Mouse (Mus musculus) neural tube, embryonic 15.5 days (tissue): Measurements from ENCODE around the gene Lrch1. TPM values are rescaled to one million over a fixed set of nuclear protein-coding genes. Genes with fewer than 3 reads are reported as not detected.

Experiments used
- ATAC-seq: fragments of 200-750 bp; cut with Nextera tagmentation; 2 replicates; pipeline ENCODE4 v1.8.0; 2017; ENCODE audit warnings: mild to moderate bottlenecking, moderate TSS enrichment, moderate library complexity; ENCODE audit not compliant: low FRiP score
- H3K27ac ChIP-seq: fragments of 300-500 bp; sonication (generic); replicated peaks from 2 replicates; pipeline ENCODE4 v1.5.1; 2015; ENCODE audit warnings: mild to moderate bottlenecking, inconsistent platforms
- H3K27me3 ChIP-seq: fragments of 300-500 bp; sonication (generic); replicated peaks from 2 replicates; pipeline ENCODE4 v1.6.1; 2015; ENCODE audit warnings: inconsistent platforms
- H3K36me3 ChIP-seq: fragments of 300-500 bp; sonication (generic); 2 replicates; pipeline ENCODE4 v1.6.1; 2015; ENCODE audit warnings: inconsistent platforms
- H3K4me1 ChIP-seq: fragments of 300-500 bp; sonication (generic); 2 replicates; pipeline ENCODE4 v1.6.1; 2015; ENCODE audit warnings: inconsistent platforms
- H3K4me2 ChIP-seq: fragments of 300-500 bp; sonication (generic); 2 replicates; pipeline ENCODE4 v1.6.1; 2015; ENCODE audit warnings: inconsistent platforms, mild to moderate bottlenecking, moderate library complexity
- H3K4me3 ChIP-seq: fragments of 300-500 bp; sonication (generic); replicated peaks from 2 replicates; pipeline ENCODE4 v1.5.1; 2015; ENCODE audit warnings: mild to moderate bottlenecking, inconsistent platforms
- H3K9ac ChIP-seq: fragments of 300-500 bp; sonication (generic); replicated peaks from 2 replicates; pipeline ENCODE4 v1.6.1; 2015; ENCODE audit warnings: mild to moderate bottlenecking, inconsistent platforms
- H3K9me3 ChIP-seq: fragments of 300-500 bp; sonication (generic); replicated peaks from 2 replicates; pipeline ENCODE4 v1.6.1; 2016; ENCODE audit warnings: inconsistent platforms
- WGBS: fragments of 180-500 bp; shearing (Covaris S2); methylation state at CpG from one replicate; pipeline ENCODE4 v1.1.7; 2015; ENCODE audit warnings: mixed read lengths; 5-methylcytosine and 5-hydroxymethylcytosine counted together
- polyA plus RNA-seq: library from polyadenylated mRNA; unstranded; fragments of >200 nt; fragmentation: Nextera tagmentation; extraction: Ambion mirVana; gene quantifications from 2 replicates; pipeline ENCODE4 v1.2.1, GENCODE M21; 2015

Lrch1 gene
- polyA plus RNA-seq, 1 experiment from 2014 or later = 20.6 TPM

DNA sequence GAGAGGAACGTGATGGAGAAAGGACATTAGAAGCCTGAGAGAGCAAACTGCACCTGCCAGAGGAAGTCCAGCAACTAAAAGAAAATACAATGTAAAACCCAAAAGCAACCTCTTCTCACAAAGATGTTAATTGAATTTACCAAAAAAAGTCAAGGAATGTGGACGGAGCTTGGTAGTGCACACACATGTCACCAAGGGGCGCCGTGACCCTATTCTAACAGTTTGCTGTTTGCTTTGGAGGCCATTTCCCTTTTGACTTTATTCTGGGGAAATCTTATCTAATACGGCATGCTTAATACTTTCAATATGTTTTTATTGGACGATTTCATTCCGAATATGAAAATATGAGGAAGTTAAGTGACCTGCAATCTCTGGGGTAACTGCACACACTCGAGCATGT is 158.9 kb downstream of the Lrch1 start:
- no peak overlapping the region for H3K4me3 ChIP-seq
- H3K9me3 ChIP-seq = no peaks in the 10 kb centered on the region
- H3K36me3 ChIP-seq = peaks cover 28% of the 10 kb centered on the region
- ATAC-seq = no peak
- peaks cover 16% of the 10 kb centered on the region for H3K4me1 ChIP-seq
- H3K27ac ChIP-seq = no peak overlapping the region
- H3K4me2 ChIP-seq = no peak overlapping the region
- no peak overlapping the region for H3K9ac ChIP-seq
- no peaks in the 10 kb centered on the region for H3K27me3 ChIP-seq
- 86% methylated on average over 8 of the region's 8 CpGs for WGBS

DNA sequence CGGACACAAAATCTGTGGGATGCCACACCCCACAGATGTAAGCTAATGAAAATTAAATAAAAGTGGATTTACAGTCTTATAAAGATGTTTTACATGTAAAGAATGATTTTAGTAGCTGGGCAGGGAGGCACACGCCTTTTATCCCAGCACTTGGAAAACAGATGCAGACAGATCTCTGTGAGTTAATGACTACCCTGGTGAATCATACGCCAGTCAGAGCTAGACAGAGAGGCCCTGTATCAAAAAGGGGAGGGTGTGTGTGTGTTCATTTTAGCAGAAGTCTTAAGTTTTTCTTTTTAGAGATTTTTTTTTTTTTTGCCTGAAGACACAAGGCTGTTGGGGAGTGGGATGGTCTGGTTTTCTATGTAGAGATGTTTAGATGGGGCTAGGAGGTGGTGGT is 160.0 kb downstream of the Lrch1 start:
- no peak for ATAC-seq
- no peaks in the 10 kb centered on the region for H3K9me3 ChIP-seq
- H3K27ac ChIP-seq = no peak overlapping the region
- no peak overlapping the region for H3K4me2 ChIP-seq
- no peak overlapping the region for H3K4me3 ChIP-seq
- H3K27me3 ChIP-seq = no peaks in the 10 kb centered on the region
- WGBS = 83% methylated on average over 3 of the region's 3 CpGs
- H3K36me3 ChIP-seq = peaks cover 29% of the 10 kb centered on the region
- peaks cover 16% of the 10 kb centered on the region for H3K4me1 ChIP-seq
- H3K9ac ChIP-seq = no peak overlapping the region

DNA sequence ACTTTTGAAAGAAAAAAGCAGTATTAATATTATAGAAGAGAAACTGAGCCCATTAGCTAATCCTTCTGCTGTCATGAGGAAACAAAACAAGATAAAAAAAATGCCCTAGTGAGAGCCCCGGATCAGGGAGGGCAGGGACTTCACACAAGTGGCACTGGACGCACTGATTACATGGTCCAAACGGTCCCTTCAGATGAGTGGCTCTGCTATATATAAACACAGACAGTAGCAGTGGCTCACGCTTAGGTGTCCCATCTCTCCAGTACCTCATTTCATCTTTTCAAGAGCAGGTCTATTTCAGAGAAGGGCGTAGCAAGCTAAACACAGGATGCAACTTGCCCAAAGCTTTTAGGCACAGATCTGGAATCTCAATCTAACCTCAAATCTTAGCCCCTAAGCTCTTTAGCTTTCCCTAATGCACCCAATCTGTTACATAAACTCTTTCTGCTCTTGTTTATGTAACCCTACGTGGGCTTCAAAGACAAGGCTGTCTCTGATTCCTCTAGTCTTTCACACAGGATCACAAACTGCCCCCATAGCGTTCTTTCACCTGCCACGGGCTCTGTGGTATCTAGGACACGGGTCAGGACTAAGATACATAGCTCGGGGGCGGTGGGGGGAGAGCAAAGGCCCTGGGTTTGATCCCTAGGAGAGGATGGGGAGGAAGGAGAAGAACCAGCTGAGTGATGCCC is 163.3 kb downstream of the Lrch1 start:
- Histone ChIP-seq H3K27ac (no peak overlapping the region), H3K36me3 (peaks cover 27% of the 10 kb centered on the region), H3K9ac (no peak overlapping the region), H3K27me3 (no peaks in the 10 kb centered on the region), H3K4me2 (no peak overlapping the region), H3K9me3 (no peaks in the 10 kb centered on the region), H3K4me3 (no peak overlapping the region), H3K4me1 (peaks cover under 1% of the 10 kb centered on the region)
- 94% methylated on average over 11 of the region's 11 CpGs for WGBS
- ATAC-seq = no peak

DNA sequence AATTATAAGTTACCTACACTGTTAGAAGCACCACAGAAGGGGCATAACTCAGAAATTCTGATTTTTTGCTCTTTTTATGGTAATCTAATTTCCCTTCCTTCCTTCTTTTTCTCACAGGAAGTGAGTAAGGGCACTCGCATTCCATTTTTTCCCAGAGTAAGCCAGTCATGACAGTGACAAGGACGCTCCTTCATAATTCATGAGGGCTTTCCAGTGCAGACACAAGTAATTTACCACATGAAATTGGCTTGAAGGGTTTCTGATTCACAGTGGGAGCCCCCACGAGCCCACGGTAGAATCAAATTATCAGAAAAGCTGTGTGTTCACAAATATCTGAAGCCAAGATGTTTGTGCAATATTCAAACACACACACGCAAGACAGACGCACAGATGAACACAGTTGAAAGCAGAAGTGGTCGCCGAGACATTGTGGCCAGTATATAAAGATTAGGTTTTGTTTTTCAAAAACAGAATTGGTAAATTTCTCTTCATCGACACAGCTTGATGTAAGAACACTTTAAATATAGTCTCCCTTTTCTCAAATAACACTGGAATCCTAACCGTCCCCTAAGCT is 173.5 kb downstream of the Lrch1 start:
- no peak overlapping the region for H3K9ac ChIP-seq
- H3K36me3 ChIP-seq = peaks cover 27% of the 10 kb centered on the region
- no peak overlapping the region for H3K4me2 ChIP-seq
- no peak overlapping the region for H3K4me3 ChIP-seq
- H3K27ac ChIP-seq = no peak overlapping the region
- no peaks in the 10 kb centered on the region for H3K27me3 ChIP-seq
- 71% methylated on average over 10 of the region's 10 CpGs for WGBS
- no peaks in the 10 kb centered on the region for H3K4me1 ChIP-seq
- ATAC-seq = no peak
- no peaks in the 10 kb centered on the region for H3K9me3 ChIP-seq

DNA sequence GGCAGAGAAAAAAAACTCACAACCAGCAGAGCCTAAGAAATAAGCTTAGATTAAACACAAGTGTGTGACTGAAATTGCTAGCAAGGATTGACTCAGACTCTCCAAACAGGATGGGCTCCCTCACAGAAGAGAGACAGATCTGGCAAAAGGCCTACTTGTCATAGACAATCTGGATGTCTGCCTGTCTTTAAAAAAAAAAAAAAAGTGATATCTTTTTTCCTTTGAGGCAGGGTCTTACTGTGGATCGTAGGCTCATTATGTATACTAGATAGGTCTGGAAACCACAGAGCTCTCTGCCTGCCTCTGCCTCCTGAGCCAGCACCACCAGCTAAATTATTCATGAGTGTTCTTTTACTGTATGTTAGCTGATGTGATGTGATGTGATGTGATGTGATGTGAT is 179.8 kb downstream of the Lrch1 start:
- H3K4me3 ChIP-seq = no peak overlapping the region
- H3K4me2 ChIP-seq = no peak overlapping the region
- no peak for ATAC-seq
- H3K27ac ChIP-seq = no peak overlapping the region
- H3K9ac ChIP-seq = no peak overlapping the region
- H3K36me3 ChIP-seq = peaks cover 32% of the 10 kb centered on the region
- 43% methylated on average over 1 of the region's 1 CpGs for whole genome bisulfite sequencing
- no peaks in the 10 kb centered on the region for H3K27me3 ChIP-seq
- H3K9me3 ChIP-seq = no peaks in the 10 kb centered on the region
- H3K4me1 ChIP-seq = no peaks in the 10 kb centered on the region

DNA sequence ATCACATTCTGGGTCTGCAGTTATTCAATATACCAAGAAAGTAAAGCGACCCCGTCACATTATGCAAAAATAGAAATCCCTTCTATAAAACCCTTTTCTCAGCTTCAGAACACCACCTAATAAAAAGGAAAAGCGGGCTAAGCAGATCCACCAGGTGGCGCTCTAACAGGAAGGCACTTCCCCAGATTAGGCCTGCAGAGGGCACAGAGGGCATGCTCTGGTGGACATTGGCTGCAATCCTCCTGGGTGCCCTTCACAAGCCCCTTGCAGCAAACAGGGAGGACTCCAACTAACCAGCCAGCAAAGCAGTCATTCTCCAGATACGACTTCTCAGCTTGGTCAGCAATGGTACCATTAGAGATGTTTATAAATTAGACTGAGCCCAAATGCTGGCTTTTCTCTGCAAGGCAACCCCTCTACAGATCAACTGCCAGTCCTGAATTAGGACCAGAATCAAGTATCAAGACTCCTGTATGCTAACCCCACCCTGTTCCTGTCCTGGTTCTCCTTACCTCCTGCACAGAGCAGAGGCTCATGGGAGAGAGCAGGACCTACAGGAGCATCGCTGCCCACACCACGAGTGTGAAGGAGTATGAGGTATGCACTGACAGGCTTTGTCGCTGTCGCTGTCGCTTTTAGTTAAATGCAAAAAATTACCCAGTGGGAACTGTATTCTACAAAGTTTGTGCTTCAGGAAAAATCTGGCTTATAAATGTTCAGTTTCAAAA is 183.3 kb downstream of the Lrch1 start:
- Histone ChIP-seq H3K36me3 (peaks cover 10% of the 10 kb centered on the region), H3K4me1 (no peaks in the 10 kb centered on the region), H3K9ac (no peak overlapping the region), H3K27ac (no peak overlapping the region), H3K4me2 (no peak overlapping the region), H3K27me3 (no peaks in the 10 kb centered on the region), H3K9me3 (no peaks in the 10 kb centered on the region), H3K4me3 (no peak overlapping the region)
- no peak for ATAC-seq
- WGBS = 60% methylated on average over 10 of the region's 10 CpGs

DNA sequence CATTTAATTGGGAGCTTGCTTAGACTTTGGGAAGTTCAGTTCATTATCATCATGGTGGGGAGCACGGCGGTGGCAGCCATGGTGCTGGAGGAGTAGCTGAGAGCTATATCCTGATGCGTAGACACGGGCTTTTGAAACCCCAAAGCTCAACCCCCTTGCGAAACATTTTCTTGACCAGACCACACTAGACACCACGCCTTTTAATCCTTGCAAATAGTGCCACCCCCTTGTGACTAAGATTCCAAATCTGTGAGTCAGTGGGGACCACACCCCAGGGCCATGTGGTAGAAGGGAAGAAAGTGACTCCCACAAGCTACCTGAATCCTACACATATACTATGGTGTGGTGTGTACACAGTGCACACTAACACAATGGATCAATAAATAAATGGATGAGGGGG is 210.8 kb downstream of the Lrch1 start:
- Histone ChIP-seq H3K27ac (no peak overlapping the region), H3K27me3 (no peaks in the 10 kb centered on the region), H3K36me3 (peaks cover 37% of the 10 kb centered on the region), H3K4me3 (no peak overlapping the region), H3K9ac (no peak overlapping the region), H3K9me3 (no peaks in the 10 kb centered on the region), H3K4me1 (peaks cover 9% of the 10 kb centered on the region), H3K4me2 (no peak overlapping the region)
- 97% methylated on average over 6 of the region's 6 CpGs for WGBS
- ATAC-seq = no peak

DNA sequence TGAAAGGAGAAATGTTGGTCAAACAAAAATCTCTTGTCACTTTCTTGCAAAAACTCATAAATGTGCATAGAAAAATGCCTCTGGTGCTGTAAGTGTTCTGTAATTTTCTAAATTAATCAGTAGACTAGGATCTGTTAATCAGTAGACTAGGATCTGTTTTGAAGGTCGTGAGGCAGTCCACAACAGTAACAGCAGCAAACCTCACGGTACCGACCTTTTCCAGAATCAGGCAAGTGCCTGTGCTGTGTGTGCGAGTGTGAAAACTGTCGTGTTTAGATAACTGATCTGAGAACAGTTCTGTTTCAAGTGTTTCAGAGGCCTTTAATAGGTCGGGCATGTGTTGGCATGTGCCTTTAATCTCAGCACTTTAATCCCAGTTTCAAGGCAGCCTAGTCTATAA is 212.2 kb downstream of the Lrch1 start:
- Histone ChIP-seq H3K4me2 (no peak overlapping the region), H3K4me1 (peaks cover 9% of the 10 kb centered on the region), H3K27ac (no peak overlapping the region), H3K9ac (no peak overlapping the region), H3K4me3 (no peak overlapping the region), H3K27me3 (no peaks in the 10 kb centered on the region), H3K9me3 (no peaks in the 10 kb centered on the region), H3K36me3 (peaks cover 24% of the 10 kb centered on the region)
- ATAC-seq = no peak
- 91% methylated on average over 6 of the region's 6 CpGs for WGBS

DNA sequence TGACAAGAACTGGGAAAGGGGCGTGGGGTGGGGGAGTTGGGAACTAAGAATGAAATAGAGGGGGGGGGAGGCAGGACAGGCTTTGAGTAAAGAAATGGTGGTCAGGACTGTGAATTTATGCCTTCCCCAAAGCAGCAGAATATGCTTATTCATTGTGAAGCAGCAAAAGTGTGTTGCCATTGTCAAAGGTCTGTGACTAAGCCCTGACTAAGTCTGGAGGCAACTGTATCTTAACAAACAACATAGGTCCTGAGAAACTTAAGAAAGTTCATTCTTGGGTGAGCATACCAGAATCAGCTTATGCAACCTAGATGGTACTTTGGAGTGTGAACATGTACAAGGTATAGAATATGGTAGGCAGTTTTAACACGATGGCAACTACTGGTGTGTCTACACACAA is 214.3 kb downstream of the Lrch1 start:
- Histone ChIP-seq H3K27me3 (no peaks in the 10 kb centered on the region), H3K4me1 (peaks cover 9% of the 10 kb centered on the region), H3K27ac (no peak overlapping the region), H3K4me2 (peak overlapping the region; percentile 70), H3K36me3 (peaks cover 7% of the 10 kb centered on the region), H3K9ac (no peak overlapping the region), H3K4me3 (0 out of 2 replicates have a peak overlapping the region, but pooled peaks have one; percentile 86), H3K9me3 (no peaks in the 10 kb centered on the region)
- WGBS = 53% methylated on average over 2 of the region's 2 CpGs
- ATAC-seq = no peak

DNA sequence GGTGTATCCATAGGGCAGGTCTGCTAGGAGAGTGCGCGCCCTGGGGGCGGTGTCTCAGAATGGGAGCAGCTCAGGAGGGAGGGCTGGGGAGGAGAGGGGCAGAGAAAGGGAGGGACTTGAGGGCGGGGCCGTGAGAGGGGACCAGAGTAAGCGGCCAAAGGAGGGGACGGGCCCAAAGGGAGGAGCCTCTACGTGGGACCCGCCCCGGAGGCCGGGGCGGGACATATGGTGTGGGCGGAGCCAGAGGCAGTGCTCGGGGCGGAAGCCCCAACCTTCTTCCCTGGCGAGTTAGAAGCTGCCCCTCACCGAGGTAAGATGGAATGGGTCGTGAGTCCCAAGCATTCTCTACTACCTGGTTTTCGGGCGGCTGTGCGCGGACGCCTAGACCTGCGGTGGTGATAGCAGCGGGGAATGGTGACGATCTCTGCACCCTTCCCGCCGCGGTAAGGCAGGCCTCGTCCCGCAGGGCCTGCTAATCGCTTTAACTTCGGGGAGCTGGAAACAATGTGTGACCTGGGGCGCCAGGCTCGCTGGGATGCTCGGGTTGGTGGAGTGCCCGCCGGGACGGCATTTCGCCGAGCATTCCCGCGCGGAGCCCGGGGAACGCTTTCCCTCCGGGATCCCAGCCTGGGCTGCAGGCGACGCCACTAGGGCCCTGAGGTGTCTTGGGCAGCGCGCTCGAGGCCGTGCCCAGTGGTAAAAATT is 215.4 kb downstream of the Lrch1 start, which contains the start of gene Esd:
Gene Esd (plus strand): TSS at position 219 of the 705 bp plus-strand sequence.
- ATAC-seq = peak; percentile 98
- Histone ChIP-seq H3K4me1 (peaks cover 9% of the 10 kb centered on the region), H3K27ac (peak within 1 kb of the TSS; percentile 58), H3K4me2 (peak within 1 kb of the TSS; percentile 70), H3K4me3 (peak within 1 kb of the TSS; percentile 86), H3K27me3 (no peaks in the 10 kb centered on the region), H3K9ac (peak within 1 kb of the TSS; percentile 83), H3K9me3 (no peaks in the 10 kb centered on the region), H3K36me3 (peaks cover 6% of the 10 kb centered on the region; the same call in 1 of the 2 replicates)
- under 1% methylated on average over 50 of the region's 53 CpGs for WGBS

DNA sequence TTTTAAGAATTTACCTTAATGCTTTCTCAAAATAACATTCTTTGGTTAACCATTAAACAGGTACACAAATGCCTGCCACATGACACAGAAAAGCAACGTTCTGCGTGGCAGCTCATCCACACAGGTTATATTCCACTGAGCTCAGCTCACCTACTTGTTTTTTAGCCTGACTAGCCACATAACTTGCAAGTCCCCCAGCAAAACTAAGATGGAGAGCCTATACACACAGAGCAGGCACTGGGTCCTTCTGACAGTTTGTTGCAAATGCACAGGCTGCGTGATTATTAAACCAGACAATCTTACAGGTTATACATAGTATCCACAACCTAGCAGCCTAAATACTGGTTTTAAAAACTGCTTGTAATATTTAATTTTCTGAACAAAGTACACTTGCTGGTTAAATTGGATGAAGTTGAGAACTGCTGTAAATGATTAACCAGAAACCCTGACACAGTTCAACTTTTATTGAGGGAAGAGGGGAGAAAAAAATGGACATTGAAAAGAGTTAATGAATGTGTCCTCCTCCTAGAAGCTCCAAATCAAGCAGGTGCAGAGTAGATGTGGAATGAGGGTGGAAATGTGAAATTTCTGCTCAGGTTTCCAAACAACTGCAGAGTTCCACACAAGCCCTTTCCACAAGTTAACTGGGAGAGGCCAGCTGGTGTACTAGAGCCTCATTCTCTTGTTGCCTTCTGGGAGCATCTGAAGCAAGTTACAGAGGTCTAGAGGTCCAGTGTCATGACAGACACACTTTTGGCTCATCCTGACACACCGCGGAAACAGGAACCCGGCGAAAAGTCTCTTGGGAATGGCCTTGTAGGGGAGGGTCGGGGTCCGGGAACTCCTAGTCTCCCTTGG is 216.2 kb downstream of the Lrch1 start:
- no peaks in the 10 kb centered on the region for H3K36me3 ChIP-seq
- peak overlapping the region; percentile 86 for H3K4me3 ChIP-seq
- 26% methylated on average over 9 of the region's 9 CpGs for WGBS
- H3K4me2 ChIP-seq = peak overlapping the region; percentile 70
- no peaks in the 10 kb centered on the region for H3K27me3 ChIP-seq
- no peak for ATAC-seq
- peaks cover 9% of the 10 kb centered on the region for H3K4me1 ChIP-seq
- H3K9ac ChIP-seq = peak overlapping the region; percentile 83
- H3K9me3 ChIP-seq = no peaks in the 10 kb centered on the region
- peak overlapping the region; percentile 11; the same call in 1 of the 2 replicates for H3K27ac ChIP-seq
